Mouse (Mus musculus) small intestine, adult 2 months (tissue): ENCODE measurements around the gene Rab12. TPM values are rescaled to one million over a fixed set of nuclear protein-coding genes. Genes with fewer than 3 reads are reported as not detected.
"Not testable (repeated sequence)": the region's sequence is repeated elsewhere in the genome, so short reads cannot be mapped to it uniquely, and the experiment has no call there.

Source experiments
- H3K27ac ChIP-seq: fragments of 200-500 bp; 2 replicates; pipeline ENCODE4 v1.5.1; 2012; ENCODE audit warnings: low read depth, low read length, control low read depth, inconsistent platforms; ENCODE audit not compliant: insufficient read depth
- H3K27me3 ChIP-seq: fragments of 200-500 bp; 2 replicates; pipeline ENCODE4 v1.6.1; 2012; ENCODE audit warnings: mild to moderate bottlenecking, moderate library complexity, low read length, inconsistent platforms; ENCODE audit not compliant: control insufficient read depth, insufficient read depth
- H3K36me3 ChIP-seq: fragments of 200-500 bp; 2 replicates; pipeline ENCODE4 v1.6.1; 2012; ENCODE audit warnings: mild to moderate bottlenecking, low read length, control low read depth, inconsistent platforms; ENCODE audit not compliant: control insufficient read depth, insufficient read depth
- H3K4me1 ChIP-seq: fragments of 200-500 bp; 2 replicates; pipeline ENCODE4 v1.6.1; 2012; ENCODE audit warnings: low read length, inconsistent platforms, mixed read lengths; ENCODE audit not compliant: control insufficient read depth, insufficient read depth, insufficient read length
- H3K4me3 ChIP-seq: fragments of 200-500 bp; 2 replicates; pipeline ENCODE4 v1.5.1; 2012; ENCODE audit warnings: low read depth, mild to moderate bottlenecking, control low read depth, inconsistent platforms, low read length, moderate library complexity
- CTCF ChIP-seq: fragments of 200-500 bp; IDR thresholded peaks from 2 replicates; pipeline ENCODE4 v1.5.1; 2012; ENCODE audit warnings: low read depth, mild to moderate bottlenecking, control low read depth, inconsistent platforms, low read length, moderate library complexity, mixed read lengths; ENCODE audit not compliant: insufficient replicate concordance, insufficient read length; ENCODE audit errors: extremely low read depth
- POLR2A ChIP-seq: fragments of 200-500 bp; IDR thresholded peaks from 2 replicates; pipeline ENCODE4 v1.6.1; 2012; ENCODE audit warnings: low read depth, mild to moderate bottlenecking, control low read depth, inconsistent platforms, low read length, moderate library complexity
- WGBS: fragments of 180-500 bp; shearing (Covaris S2); methylation state at CpG from one replicate; pipeline ENCODE4 v1.1.7; 2018; 5-methylcytosine and 5-hydroxymethylcytosine counted together
- polyA plus RNA-seq: library from polyadenylated mRNA; depleted of rRNA; stranded (reverse); fragments of >200 nt; gene quantifications from 2 replicates; pipeline ENCODE4 v1.2.3, GENCODE M21; 2012

Rab12 gene
- polyA plus RNA-seq, 1 experiment = 25.7 TPM

DNA sequence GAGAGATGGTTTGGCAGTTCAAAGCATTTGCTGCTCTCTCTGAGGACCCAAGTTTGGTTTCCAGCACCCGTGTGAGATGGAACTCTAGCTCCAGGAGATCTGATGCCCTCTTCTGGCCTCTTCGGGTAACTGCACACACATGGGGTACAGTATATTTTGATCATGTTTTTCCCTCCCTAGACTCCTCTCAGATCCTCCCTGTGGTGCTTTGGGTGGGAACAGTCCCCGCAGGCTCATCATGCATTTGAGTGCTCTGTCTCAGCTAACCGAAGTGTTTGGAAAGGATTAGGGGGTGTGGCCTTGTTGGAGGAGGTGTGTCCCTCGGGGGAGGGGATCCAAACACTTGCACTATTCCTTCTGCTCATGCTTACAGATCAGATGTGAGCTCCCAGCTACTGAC, 31.0 kb upstream of the Rab12 start:
- Histone ChIP-seq H3K4me1 (no peaks in the 10 kb centered on the region), H3K27me3 (no peaks in the 10 kb centered on the region), H3K36me3 (peaks cover 19% of the 10 kb centered on the region), H3K4me3 (no peak overlapping the region), H3K27ac (no peak overlapping the region)
- 94% methylated on average over 5 of the region's 5 CpGs for WGBS
- TF ChIP-seq CTCF = peak; percentile 34; the same call in 1 of the 2 replicates
- no peak for TF ChIP-seq POLR2A

- WGBS = 84% methylated on average over 1 of the region's 1 CpGs
- no peaks in the 10 kb centered on the region for H3K4me1 ChIP-seq
- H3K27ac ChIP-seq = no peak overlapping the region
- H3K36me3 ChIP-seq = no peaks in the 10 kb centered on the region
- H3K4me3 ChIP-seq = no peak overlapping the region
- TF ChIP-seq CTCF = no peak
- no peak for TF ChIP-seq POLR2A
- H3K27me3 ChIP-seq = no peaks in the 10 kb centered on the region
These were observed 12.8 kb upstream of the Rab12 start for GRCm38 (mm10) chr17:66532285-66532684.

DNA sequence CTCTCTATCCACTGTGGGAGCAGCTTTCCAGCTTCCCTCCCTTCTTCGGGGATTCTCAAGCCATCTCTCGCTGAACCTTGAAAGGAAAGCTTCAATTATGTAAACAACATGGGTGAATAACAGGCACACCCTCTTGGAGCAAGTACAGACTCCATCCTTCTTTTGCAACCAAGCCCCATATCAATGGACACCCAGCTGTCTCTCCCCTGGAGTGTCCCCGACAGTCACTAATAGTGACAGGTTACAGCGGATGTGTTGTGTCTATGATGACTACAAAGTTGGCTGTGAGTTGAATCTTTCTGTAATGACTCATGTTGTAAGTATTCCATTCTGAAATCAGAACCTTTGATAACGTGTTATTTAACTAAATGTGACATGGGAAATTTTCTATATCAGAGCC, 3.9 kb upstream of the Rab12 start:
- H3K27me3 ChIP-seq = no peaks in the 10 kb centered on the region
- 52% methylated on average over 5 of the region's 5 CpGs for WGBS
- TF ChIP-seq CTCF (no peak), POLR2A (no peak)
- H3K4me3 ChIP-seq = no peak overlapping the region
- H3K4me1 ChIP-seq = peaks cover 5% of the 10 kb centered on the region
- no peak overlapping the region for H3K27ac ChIP-seq
- no peaks in the 10 kb centered on the region for H3K36me3 ChIP-seq

- WGBS = 83% methylated on average over 1 of the region's 1 CpGs
- not testable (repeated sequence) for H3K27me3 ChIP-seq
These were observed 3.1 kb upstream of the Rab12 start for GRCm38 (mm10) chr17:66522631-66523030.

GRCm38 (mm10) chr17:66518877-66519553, 514 bp downstream of the Rab12 start:
- Histone ChIP-seq H3K36me3 (no peaks in the 10 kb centered on the region), H3K4me1 (peaks cover 10% of the 10 kb centered on the region), H3K27ac (no peak overlapping the region), H3K27me3 (no peaks in the 10 kb centered on the region), H3K4me3 (peak overlapping the region; percentile 98)
- TF ChIP-seq POLR2A (no peak), CTCF (no peak)
- WGBS = under 1% methylated on average over 57 of the region's 57 CpGs

More at GRCm38 (mm10) chr17:66522631-66523030, 3.1 kb upstream of the Rab12 start:
- not testable (repeated sequence) for H3K36me3 ChIP-seq, H3K4me1 ChIP-seq, H3K4me3 ChIP-seq, H3K27ac ChIP-seq

GRCm38 (mm10) chr17:66516953-66517352, 2.6 kb downstream of the Rab12 start:
- 90% methylated on average over 4 of the region's 4 CpGs for WGBS
- no peak for TF ChIP-seq POLR2A
- no peak for TF ChIP-seq CTCF

GRCm38 (mm10) chr17:66514288-66514995, 5.1 kb downstream of the Rab12 start:
- H3K4me1 ChIP-seq = peaks cover 7% of the 10 kb centered on the region
- H3K27me3 ChIP-seq = no peaks in the 10 kb centered on the region
- H3K36me3 ChIP-seq = 0 out of 2 replicates have a peak, but pooled peaks cover 2% of the 10 kb centered on the region
- no peak overlapping the region for H3K27ac ChIP-seq
- 83% methylated on average over 10 of the region's 10 CpGs for WGBS
- TF ChIP-seq CTCF (no peak), POLR2A (no peak)
- H3K4me3 ChIP-seq = no peak overlapping the region

More at GRCm38 (mm10) chr17:66516953-66517352, 2.6 kb downstream of the Rab12 start:
- H3K36me3 ChIP-seq = 0 out of 2 replicates have a peak, but pooled peaks cover 2% of the 10 kb centered on the region
- no peaks in the 10 kb centered on the region for H3K27me3 ChIP-seq
- H3K4me1 ChIP-seq = peaks cover 10% of the 10 kb centered on the region
- no peak overlapping the region for H3K4me3 ChIP-seq
- no peak overlapping the region for H3K27ac ChIP-seq
